In the genomic region with DNA sequence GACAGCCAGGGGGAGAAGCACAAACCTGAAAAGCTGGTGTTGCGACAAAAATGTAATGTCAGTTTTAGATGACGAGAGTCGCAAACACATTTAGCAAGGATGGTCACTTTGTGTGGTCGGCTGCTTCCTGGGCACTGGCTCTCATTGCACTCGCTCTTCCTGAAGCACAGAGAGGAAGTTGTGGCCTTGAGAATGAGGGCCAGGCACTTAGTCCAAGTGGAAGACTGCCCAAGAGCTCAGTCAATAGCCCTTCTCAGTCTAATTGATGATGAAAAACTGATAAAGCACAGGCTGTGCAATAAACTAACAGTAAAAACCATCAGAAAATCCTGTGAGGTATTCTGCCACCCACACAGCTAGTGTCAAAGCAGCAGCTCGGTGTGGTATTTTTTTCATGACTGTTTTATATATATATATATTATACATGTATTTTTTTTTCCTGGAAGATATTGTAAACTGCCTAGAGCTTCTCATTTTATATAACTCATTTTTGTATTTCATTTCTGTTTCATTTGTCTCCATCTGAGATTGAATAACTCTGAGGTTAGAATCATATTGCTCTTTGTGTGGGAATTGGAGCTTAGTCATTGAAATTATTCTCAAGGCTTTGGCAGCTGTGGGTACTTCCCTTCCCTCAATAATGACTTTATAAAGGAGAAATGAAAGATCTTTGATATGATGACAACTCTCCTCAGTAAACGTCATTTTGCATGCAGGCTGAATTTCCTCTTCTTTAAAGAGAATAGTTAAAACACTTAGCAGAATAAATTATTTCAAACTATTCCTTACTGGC, we compare ENCODE assay signal across 17 mouse cellular contexts. TPM values are rescaled to one million over a fixed set of nuclear protein-coding genes. Genes with fewer than 3 reads are reported as not detected.
DNase-seq lines count a peak whose midpoint lies in the region; ATAC-seq and TF ChIP-seq lines count a peak whose summit lies in the region.
"Had no signal": no experiment of that assay in that cellular context is flagged by ENCODE, and none has a peak within 500 bp of the region (broad histone marks: within the 10 kb centered on the region; RNA-seq: fewer than 3 reads in every experiment).

No protein-coding gene starts in this region.

- peak; percentile 10 for DNase-seq in adrenal gland, postnatal 10 days
- DNase-seq in adrenal gland, postnatal 4 days (ENCODE audit: low spot score in 2 of 2), result no peak
- DNase-seq in kidney, adult 2 months, result peak; percentile 7
- DNase-seq in brain, adult 2 months (ENCODE audit: low read depth, low spot score), result peak; percentile 27
- DNase-seq in lung, postnatal 25 days (ENCODE audit: low spot score), result peak; percentile 56
- DNase-seq in frontal cortex, postnatal 14 days (ENCODE audit: low spot score in 2 of 2), result no peak
- no peak for DNase-seq in T-cell, adult 2 months (ENCODE audit: low spot score)
- DNase-seq: B cell, adult 2 months had no signal

- H3K9ac ChIP-seq in kidney, embryonic 15.5 days, result no peak overlapping the region
- H3K9ac ChIP-seq: embryonic facial prominence, embryonic 12.5 days; liver, embryonic 14.5 days had no signal

- no peaks in the 10 kb centered on the region for H3K4me1 ChIP-seq in kidney, adult 2 months (ENCODE audit: control insufficient read depth, insufficient read depth, low read length)
- no peaks in the 10 kb centered on the region for H3K4me1 ChIP-seq in kidney, embryonic 15.5 days
- H3K4me1 ChIP-seq: embryonic facial prominence, embryonic 12.5 days had no signal

- no peaks in the 10 kb centered on the region for H3K36me3 ChIP-seq in kidney, adult 2 months (ENCODE audit: control insufficient read depth, insufficient read depth, low read length)
- no peaks in the 10 kb centered on the region for H3K36me3 ChIP-seq in kidney, embryonic 15.5 days
- H3K36me3 ChIP-seq: embryonic facial prominence, embryonic 12.5 days had no signal

- no peak overlapping the region for H3K4me3 ChIP-seq in kidney, adult 2 months (ENCODE audit: insufficient read depth, low read depth, low read length)
- H3K4me3 ChIP-seq in kidney, embryonic 15.5 days (replicated peaks), result no peak overlapping the region
- H3K4me3 ChIP-seq: embryonic facial prominence, embryonic 12.5 days had no signal

- no peaks in the 10 kb centered on the region; the same call in 1 of the 2 replicates for H3K27me3 ChIP-seq in kidney, adult 2 months (replicated peaks; ENCODE audit: control insufficient read depth, insufficient read depth, low read length)
- no peaks in the 10 kb centered on the region for H3K27me3 ChIP-seq in kidney, embryonic 15.5 days
- H3K27me3 ChIP-seq: embryonic facial prominence, embryonic 12.5 days; Patski had no signal

- H3K4me2 ChIP-seq in kidney, embryonic 15.5 days, result no peak overlapping the region
- H3K4me2 ChIP-seq: embryonic facial prominence, embryonic 12.5 days had no signal

- H3K9me3 ChIP-seq in kidney, embryonic 15.5 days (replicated peaks), result no peaks in the 10 kb centered on the region
- H3K9me3 ChIP-seq: embryonic facial prominence, embryonic 12.5 days had no signal

- TF ChIP-seq POLR2A in kidney, adult 2 months (IDR thresholded peaks at IDR 0.05; ENCODE audit: low read depth, low read length), result no peak

- no peak for ATAC-seq in kidney, embryonic 15.5 days (replicated peaks; ENCODE audit: low FRiP score)
- ATAC-seq: midbrain, embryonic 16.5 days; Patski had no signal

- no peak overlapping the region for H3K27ac ChIP-seq in kidney, adult 2 months (ENCODE audit: insufficient read depth, low read depth, low read length)
- no peak overlapping the region for H3K27ac ChIP-seq in kidney, embryonic 15.5 days
- H3K27ac ChIP-seq: embryonic facial prominence, embryonic 12.5 days; liver, embryonic 14.5 days had no signal

- TF ChIP-seq CTCF in kidney, adult 2 months (conservative IDR thresholded peaks at IDR 0.05; ENCODE audit: insufficient read depth, insufficient read length, low read depth, low read length), result no peak

- 65% methylated on average over 7 of the region's 7 CpGs for WGBS in kidney, adult 2 months
- 73% methylated on average over 7 of the region's 7 CpGs for WGBS in kidney, embryonic 15.5 days

RNA-seq across cellular contexts. Expression of gene Gm12728, which starts 41.7 kb away (rescaled TPM):
- not detected for total RNA-seq in adrenal gland, postnatal 10 days (2021)
- total RNA-seq in adrenal gland, postnatal 4 days (2021), result not detected
- polyA plus RNA-seq in kidney, adult 2 months (2012; rRNA removed), result 0.34 TPM in 1 of 2 replicates, not detected in the other
- polyA plus RNA-seq in kidney, embryonic 15.5 days (2015; fragmentation: Nextera tagmentation; extraction: Ambion mirVana), result not detected in 2 replicates
- total RNA-seq: gastrocnemius, adult 8-10 months; heart, postnatal 25 days; left cerebral cortex, adult 8-10 months had no signal
- polyA plus RNA-seq: kidney, embryonic 14.5 days; liver, embryonic 14.5 days; midbrain, embryonic 16.5 days had no signal

Comparison
In these comparisons a context has a peak if more than half of its experiments do, and no peak if none do; other contexts are left out.
1. DNase-seq: peak in adrenal gland, postnatal 10 days (single experiment), kidney, adult 2 months (single experiment), brain, adult 2 months (single experiment) and lung, postnatal 25 days (single experiment); none in adrenal gland, postnatal 4 days (0 of 2), frontal cortex, postnatal 14 days (0 of 2) and T-cell, adult 2 months (single experiment).